Mouse (Mus musculus) fibroblast of lung, adult 2 months (primary cell): ENCODE results near the gene Olfr220.

Experiments
- DNase-seq: peaks from one replicate; pipeline ENCODE4 v3.0.0-alpha.2; 2011; ENCODE audit warnings: low read depth

Gene Olfr220

DNA sequence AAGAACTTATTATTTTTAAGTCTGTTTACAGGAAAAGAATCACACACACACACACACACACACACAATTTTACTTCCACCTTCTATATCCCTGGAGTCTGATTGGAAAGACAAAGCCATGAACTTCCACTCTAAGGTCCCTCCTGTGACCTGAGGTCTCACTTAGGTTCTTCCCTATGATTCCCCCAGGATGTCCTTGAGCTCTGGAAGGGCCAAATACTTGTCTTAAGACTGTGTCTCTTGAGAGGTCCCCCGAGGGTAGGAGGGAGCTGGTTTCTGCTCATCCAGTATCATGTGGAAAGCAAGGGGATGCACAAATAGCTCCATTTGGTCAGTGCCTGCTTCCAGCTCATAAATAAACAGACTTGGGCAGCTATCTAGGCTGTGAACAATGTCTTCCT is at the start of gene Olfr220:
Gene Olfr220, plus strand, starts transcription at position 301 of the 400 bp plus-strand sequence.
- DNase-seq, result no peak

GRCm38 (mm10) chr1:174422959-174423358 is 18.9 kb upstream of the Olfr220 start:
- no peak for DNase-seq

GRCm38 (mm10) chr1:174423764-174424163 is 18.1 kb upstream of the Olfr220 start, which contains the start of gene Olfr414:
Gene Olfr414, plus strand, starts transcription at chr1:174424064.
- DNase-seq, result no peak

DNA sequence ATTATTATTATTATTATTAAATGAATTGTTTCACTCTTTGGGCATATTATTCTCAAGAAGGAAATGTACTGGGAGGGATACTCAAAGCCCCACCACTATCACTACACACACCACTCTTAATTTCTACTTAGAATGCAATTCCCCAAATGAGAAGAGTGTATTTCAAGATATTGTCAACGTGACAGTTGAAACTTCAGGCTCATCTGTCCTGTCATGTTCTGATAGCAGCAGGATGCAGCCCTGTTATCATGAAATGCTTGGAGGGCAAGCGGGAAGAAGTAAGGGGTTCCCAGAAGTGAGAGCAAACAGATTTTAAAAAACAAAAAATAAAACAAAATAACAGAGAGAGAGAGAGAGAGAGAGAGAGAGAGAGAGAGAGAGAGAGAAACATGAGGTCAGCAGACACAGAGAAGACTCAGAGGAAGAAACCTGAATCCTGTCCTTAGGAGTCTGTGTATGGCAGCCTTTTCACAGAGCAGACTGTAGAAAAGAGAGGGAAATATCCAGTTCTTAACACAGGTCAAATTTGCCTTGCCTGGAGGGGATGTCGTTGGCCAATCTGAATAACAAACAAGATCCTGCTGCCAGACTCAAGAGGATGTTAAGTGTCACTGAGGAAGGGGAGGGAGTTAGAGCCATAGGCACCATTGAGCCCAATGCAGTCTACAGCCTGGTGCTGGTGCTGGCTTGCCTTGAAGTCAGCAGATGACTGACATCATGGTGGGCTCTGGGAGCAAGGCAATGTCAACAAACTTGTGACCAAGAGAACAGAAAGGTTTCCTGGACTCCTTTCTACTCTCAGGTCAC is 15.5 kb upstream of the Olfr220 start:
- no peak for DNase-seq

- DNase-seq, result no peak
Measured at GRCm38 (mm10) chr1:174427402-174427801, 14.5 kb upstream of the Olfr220 start.

DNA sequence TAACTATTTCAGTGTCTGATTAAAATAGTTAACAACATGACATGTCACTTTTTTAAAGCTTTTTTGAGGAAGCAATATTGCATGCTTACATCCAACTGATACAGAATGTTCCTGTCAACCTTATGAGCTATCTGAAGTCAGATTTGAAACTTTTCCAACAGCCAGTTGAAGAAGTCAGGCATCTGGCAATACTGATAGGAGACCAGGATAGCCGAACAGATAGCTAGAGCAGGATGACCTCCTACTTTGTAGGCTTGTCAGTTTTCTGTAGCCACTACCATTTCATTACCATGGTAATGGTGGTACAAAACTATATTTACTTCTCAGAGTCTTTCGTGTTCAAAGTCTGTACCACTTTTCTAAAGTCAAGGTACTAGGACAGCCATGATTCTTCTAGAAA is 13.5 kb upstream of the Olfr220 start:
- no peak for DNase-seq

GRCm38 (mm10) chr1:174434121-174434520 is 7.8 kb upstream of the Olfr220 start:
- no peak for DNase-seq

DNA sequence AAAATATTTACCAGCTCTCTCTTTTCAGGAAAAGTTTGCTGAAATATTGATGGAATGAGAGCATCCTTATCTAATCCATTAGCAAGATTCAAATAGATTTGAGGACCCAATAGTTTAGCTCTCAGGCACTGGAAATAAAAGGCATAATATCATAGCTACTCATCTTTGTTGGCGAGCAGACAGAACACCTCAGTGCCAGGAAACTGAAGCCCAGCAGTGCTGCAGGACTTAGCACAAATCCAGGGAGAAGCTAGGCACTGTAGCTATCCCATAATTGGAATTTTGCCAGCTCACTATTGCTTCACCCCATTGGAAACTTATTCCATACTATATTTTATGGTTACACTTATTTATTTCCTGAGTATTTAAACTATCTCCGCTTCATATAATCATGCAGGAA is 13.2 kb downstream of the Olfr220 start:
- DNase-seq, result no peak

DNA sequence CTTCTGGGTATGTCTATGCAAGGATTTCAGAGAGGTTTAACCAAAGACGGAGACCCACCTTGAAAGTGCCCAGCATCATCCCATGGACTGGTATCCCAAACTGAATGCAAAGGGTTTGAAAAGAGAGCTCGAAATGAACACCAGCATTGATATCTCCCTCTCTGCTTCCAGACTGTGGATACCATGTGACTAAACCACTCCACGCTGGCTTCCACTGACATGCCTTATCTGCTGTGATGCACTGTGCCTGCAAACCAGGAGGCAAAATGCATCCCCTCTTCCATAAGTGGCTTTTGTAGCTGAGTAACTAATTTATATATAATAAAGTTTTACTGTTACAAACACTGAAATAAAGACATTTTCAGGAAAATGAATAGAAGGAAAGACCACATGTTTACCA is 23.5 kb downstream of the Olfr220 start:
- no peak for DNase-seq

GRCm38 (mm10) chr1:174466240-174466639 is 24.4 kb downstream of the Olfr220 start:
- no peak for DNase-seq

GRCm38 (mm10) chr1:174469736-174470135 is 27.9 kb downstream of the Olfr220 start:
- DNase-seq, result no peak

- no peak for DNase-seq
Measured at GRCm38 (mm10) chr1:174482567-174482966, 40.7 kb downstream of the Olfr220 start.

DNA sequence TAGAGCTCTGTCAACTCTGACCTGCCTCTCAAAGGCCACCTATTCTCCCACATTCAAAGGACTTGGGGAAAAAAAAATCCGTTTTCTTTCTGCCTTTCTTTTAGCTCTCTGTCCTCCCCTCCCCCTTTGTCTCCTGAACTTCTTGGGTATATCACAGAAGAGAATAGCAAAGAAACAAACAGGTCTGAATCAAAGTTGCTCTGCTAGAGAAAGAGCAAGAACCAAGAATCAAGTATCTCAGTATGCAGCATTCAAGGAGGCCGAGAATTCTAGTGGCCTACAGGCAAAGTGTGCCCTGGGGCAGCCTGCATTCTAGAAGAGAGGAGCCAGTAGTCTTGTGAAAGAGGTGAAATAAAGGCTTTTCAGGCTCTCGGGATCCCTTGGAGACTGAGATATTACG is 58.2 kb downstream of the Olfr220 start:
- DNase-seq, result no peak
